Mouse (Mus musculus): Measurements from ENCODE around the gene Amacr. TPM values are rescaled to one million over a fixed set of nuclear protein-coding genes. Genes with fewer than 3 reads are reported as not detected.
A peak's percentile ranks its signal among the peaks of the same experiment; 100 is the strongest.

Amacr gene
- polyA plus RNA-seq, 2 experiments, result 25.3 to 25.7 TPM

DNA sequence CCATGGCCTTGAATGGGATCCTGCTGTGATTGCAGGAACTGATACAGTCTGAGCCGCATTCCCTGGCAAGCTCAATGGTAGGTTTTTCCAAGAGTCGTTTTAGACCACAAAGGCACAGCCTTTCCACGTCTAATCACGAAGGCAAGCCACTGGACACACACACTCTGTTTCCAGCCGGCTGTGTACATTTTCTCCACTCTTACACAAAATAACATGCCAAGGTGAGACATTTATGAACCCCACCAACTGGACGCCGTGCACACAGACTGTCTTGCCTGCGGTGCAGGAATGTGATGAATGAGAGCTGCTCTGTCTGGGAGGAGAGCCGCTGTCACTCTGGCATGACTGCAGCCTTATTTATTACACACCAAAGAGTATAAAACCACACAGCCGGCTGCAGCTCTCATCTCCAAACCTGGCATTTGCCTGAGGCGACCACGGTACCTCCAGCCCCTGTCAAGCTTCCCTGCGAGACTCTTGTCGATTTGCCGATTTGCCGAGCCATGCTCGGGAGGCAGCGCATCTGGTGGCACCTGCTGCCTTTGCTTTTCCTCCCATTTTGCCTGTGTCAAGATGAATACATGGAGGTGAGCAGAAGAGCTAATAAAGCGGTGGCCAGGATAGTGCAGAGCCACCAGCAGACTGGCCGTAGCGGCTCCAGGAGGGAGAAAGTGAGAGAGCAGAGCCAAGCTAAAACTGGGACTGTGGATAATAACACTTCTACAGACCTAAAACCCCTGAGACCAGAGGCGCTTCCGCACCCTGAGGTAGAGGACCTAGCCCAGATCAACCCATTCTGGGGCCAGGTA lies 29.4 kb upstream of the Amacr start, which contains the start of gene C1qtnf3:
Gene C1qtnf3 (plus strand): TSS at position 382 of the 809 bp plus-strand sequence.
- 52% methylated on average over 23 of the region's 23 CpGs for WGBS
- Histone ChIP-seq H3K36me3 (ENCODE audit: control insufficient read depth, insufficient read depth, low read length) (no peaks in the 10 kb centered on the region), H3K4me3 (replicated peaks; ENCODE audit: low read length) (peak within 1 kb of the TSS; percentile 14; the same call in 1 of the 2 replicates)

DNA sequence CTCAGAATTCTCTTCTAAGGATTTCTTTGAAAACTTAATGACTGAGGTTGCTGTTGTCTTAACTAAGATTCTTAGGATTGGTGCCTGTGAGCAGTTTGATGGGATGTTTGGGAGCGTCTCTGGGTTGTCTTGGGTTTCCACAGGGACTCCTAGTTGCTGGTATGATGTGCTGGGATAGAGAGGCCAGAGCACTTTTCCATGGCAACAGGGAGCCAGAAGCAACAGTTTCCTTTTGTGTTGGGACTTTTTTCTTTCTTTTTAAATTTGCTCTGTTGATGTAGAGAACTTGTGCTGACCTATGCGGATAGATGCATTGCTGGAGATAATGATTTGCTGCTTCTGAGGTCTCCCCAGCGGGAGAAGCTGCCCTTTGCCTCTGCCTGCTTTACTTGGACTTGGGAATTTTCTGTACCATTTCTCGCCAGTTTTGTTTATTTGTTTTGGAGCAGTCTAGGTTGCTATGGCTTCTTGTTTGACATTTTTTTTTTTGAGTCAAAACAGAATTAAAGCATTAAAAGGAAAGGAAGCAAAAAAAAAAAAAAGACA lies 28.7 kb upstream of the Amacr start:
- 70% methylated on average over 4 of the region's 4 CpGs for WGBS
- Histone ChIP-seq H3K9me3 (ENCODE audit: control insufficient read depth, low read length) (no peaks in the 10 kb centered on the region), H3K27ac (replicated peaks; ENCODE audit: low read depth, low read length) (peak overlapping the region; percentile 55), H3K9ac (ENCODE audit: low read depth, low read length, severe bottlenecking) (peak overlapping the region; percentile 21; the same call in 1 of the 2 replicates), H3K36me3 (ENCODE audit: control insufficient read depth, insufficient read depth, low read length) (no peaks in the 10 kb centered on the region), H3K4me1 (ENCODE audit: control insufficient read depth, insufficient read depth, low read length) (peaks cover 13% of the 10 kb centered on the region; the same call in 1 of the 2 replicates), H3K4me3 (replicated peaks; ENCODE audit: low read length) (no peak overlapping the region), H3K4me2 (replicated peaks; ENCODE audit: low read depth, low read length, severe bottlenecking) (peak overlapping the region; percentile 31; the same call in 1 of the 2 replicates), H3K27me3 (ENCODE audit: control insufficient read depth, insufficient read depth, low read length) (no peaks in the 10 kb centered on the region)
- no peak for TF ChIP-seq POLR2A (IDR thresholded peaks at IDR 0.05; ENCODE audit: borderline replicate concordance, extremely low read depth, insufficient read depth, insufficient read length)
- DNase-seq (ENCODE audit: low spot score), result no peak
- ATAC-seq (ENCODE audit: low FRiP score, low read depth), result no peak

More for the DNA sequence above, 29.4 kb upstream of the Amacr start, which contains the start of gene C1qtnf3:
- DNase-seq (ENCODE audit: low spot score) (peak; percentile 44), ATAC-seq (ENCODE audit: low FRiP score, low read depth) (peak; percentile 78)
- Histone ChIP-seq H3K9ac (ENCODE audit: low read depth, low read length, severe bottlenecking) (peak within 1 kb of the TSS; percentile 21; the same call in 1 of the 2 replicates), H3K4me2 (replicated peaks; ENCODE audit: low read depth, low read length, severe bottlenecking) (peak within 1 kb of the TSS; percentile 31; the same call in 1 of the 2 replicates), H3K4me1 (ENCODE audit: control insufficient read depth, insufficient read depth, low read length) (peaks cover 13% of the 10 kb centered on the region; the same call in 1 of the 2 replicates), H3K27ac (replicated peaks; ENCODE audit: low read depth, low read length) (peak within 1 kb of the TSS; percentile 55), H3K9me3 (ENCODE audit: control insufficient read depth, low read length) (no peaks in the 10 kb centered on the region), H3K27me3 (ENCODE audit: control insufficient read depth, insufficient read depth, low read length) (no peaks in the 10 kb centered on the region)
- no peak for TF ChIP-seq POLR2A (IDR thresholded peaks at IDR 0.05; ENCODE audit: borderline replicate concordance, extremely low read depth, insufficient read depth, insufficient read length)

- Histone ChIP-seq H3K27me3 (ENCODE audit: control insufficient read depth, insufficient read depth, low read length) (no peaks in the 10 kb centered on the region), H3K9me3 (ENCODE audit: control insufficient read depth, low read length) (no peaks in the 10 kb centered on the region), H3K36me3 (ENCODE audit: control insufficient read depth, insufficient read depth, low read length) (no peaks in the 10 kb centered on the region), H3K4me3 (replicated peaks; ENCODE audit: low read length) (0 out of 2 replicates have a peak overlapping the region, but pooled peaks have one; percentile 1), H3K4me2 (replicated peaks; ENCODE audit: low read depth, low read length, severe bottlenecking) (0 out of 2 replicates have a peak overlapping the region, but pooled peaks have one; percentile 5), H3K4me1 (ENCODE audit: control insufficient read depth, insufficient read depth, low read length) (peaks cover 13% of the 10 kb centered on the region; the same call in 1 of the 2 replicates), H3K9ac (ENCODE audit: low read depth, low read length, severe bottlenecking) (no peak overlapping the region), H3K27ac (replicated peaks; ENCODE audit: low read depth, low read length) (0 out of 2 replicates have a peak overlapping the region, but pooled peaks have one; percentile 33)
- no peak for TF ChIP-seq POLR2A (IDR thresholded peaks at IDR 0.05; ENCODE audit: borderline replicate concordance, extremely low read depth, insufficient read depth, insufficient read length)
- no peak for ATAC-seq (ENCODE audit: low FRiP score, low read depth)
- no peak for DNase-seq (ENCODE audit: low spot score)
- 64% methylated on average over 1 of the region's 1 CpGs for WGBS
Observed at GRCm38 (mm10) chr15:10953465-10953864, 28.1 kb upstream of the Amacr start.

GRCm38 (mm10) chr15:10954381-10955016 lies 27.1 kb upstream of the Amacr start:
- no peak overlapping the region for H3K4me2 ChIP-seq (replicated peaks; ENCODE audit: low read depth, low read length, severe bottlenecking)
- no peak overlapping the region for H3K4me3 ChIP-seq (replicated peaks; ENCODE audit: low read length)
- DNase-seq (ENCODE audit: low spot score), result no peak
- H3K9ac ChIP-seq (ENCODE audit: low read depth, low read length, severe bottlenecking), result no peak overlapping the region
- 83% methylated on average over 6 of the region's 6 CpGs for WGBS
- no peaks in the 10 kb centered on the region for H3K36me3 ChIP-seq (ENCODE audit: control insufficient read depth, insufficient read depth, low read length)
- TF ChIP-seq POLR2A (IDR thresholded peaks at IDR 0.05; ENCODE audit: borderline replicate concordance, extremely low read depth, insufficient read depth, insufficient read length), result no peak
- H3K27me3 ChIP-seq (ENCODE audit: control insufficient read depth, insufficient read depth, low read length), result no peaks in the 10 kb centered on the region
- no peaks in the 10 kb centered on the region for H3K9me3 ChIP-seq (ENCODE audit: control insufficient read depth, low read length)
- no peak for ATAC-seq (ENCODE audit: low FRiP score, low read depth)
- H3K4me1 ChIP-seq (ENCODE audit: control insufficient read depth, insufficient read depth, low read length), result peaks cover 13% of the 10 kb centered on the region; the same call in 1 of the 2 replicates
- no peak overlapping the region for H3K27ac ChIP-seq (replicated peaks; ENCODE audit: low read depth, low read length)

GRCm38 (mm10) chr15:10955156-10955555 lies 26.4 kb upstream of the Amacr start:
- Histone ChIP-seq H3K27ac (replicated peaks; ENCODE audit: low read depth, low read length) (no peak overlapping the region), H3K4me1 (ENCODE audit: control insufficient read depth, insufficient read depth, low read length) (peaks cover 13% of the 10 kb centered on the region; the same call in 1 of the 2 replicates), H3K9me3 (ENCODE audit: control insufficient read depth, low read length) (no peaks in the 10 kb centered on the region), H3K36me3 (ENCODE audit: control insufficient read depth, insufficient read depth, low read length) (no peaks in the 10 kb centered on the region), H3K27me3 (ENCODE audit: control insufficient read depth, insufficient read depth, low read length) (no peaks in the 10 kb centered on the region), H3K4me3 (replicated peaks; ENCODE audit: low read length) (no peak overlapping the region), H3K9ac (ENCODE audit: low read depth, low read length, severe bottlenecking) (no peak overlapping the region), H3K4me2 (replicated peaks; ENCODE audit: low read depth, low read length, severe bottlenecking) (no peak overlapping the region)
- WGBS, result 46% methylated on average over 5 of the region's 5 CpGs
- DNase-seq (ENCODE audit: low spot score) (no peak), ATAC-seq (ENCODE audit: low FRiP score, low read depth) (no peak)
- TF ChIP-seq POLR2A (IDR thresholded peaks at IDR 0.05; ENCODE audit: borderline replicate concordance, extremely low read depth, insufficient read depth, insufficient read length), result no peak
